Mouse (Mus musculus): Measurements from ENCODE around the gene Snx27.
A peak's percentile ranks its signal among the peaks of the same experiment; 100 is the strongest.

Snx27 gene

GRCm38 (mm10) chr3:94582456-94582891 is at the start of gene Snx27:
Gene Snx27 (minus strand): TSS chr3:94582716.
- DNase-seq (ENCODE audit: low spot score) = peak; percentile 96

DNA sequence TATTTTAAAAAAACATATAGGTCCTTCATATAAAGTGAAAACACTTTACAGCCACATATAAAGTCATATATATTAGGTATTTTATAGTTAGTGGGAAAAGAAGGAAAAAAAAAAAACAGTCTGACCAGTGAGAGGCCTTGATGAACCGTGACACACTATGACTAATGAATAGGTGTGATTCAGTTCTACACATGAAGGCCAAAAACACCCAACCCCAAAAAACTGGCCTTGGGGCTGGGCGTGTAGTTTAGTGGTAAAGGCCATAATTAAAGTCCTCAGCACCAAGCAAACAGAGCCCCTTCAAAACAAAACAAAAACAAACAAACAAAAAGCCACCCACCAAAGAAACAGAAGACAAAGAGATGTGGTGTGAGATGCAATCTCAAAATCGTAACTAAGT is 47.4 kb upstream of the Snx27 start:
- no peak for DNase-seq (ENCODE audit: low spot score)

- no peak for DNase-seq (ENCODE audit: low spot score)
Observed at GRCm38 (mm10) chr3:94628712-94629111, 46.2 kb upstream of the Snx27 start.

DNA sequence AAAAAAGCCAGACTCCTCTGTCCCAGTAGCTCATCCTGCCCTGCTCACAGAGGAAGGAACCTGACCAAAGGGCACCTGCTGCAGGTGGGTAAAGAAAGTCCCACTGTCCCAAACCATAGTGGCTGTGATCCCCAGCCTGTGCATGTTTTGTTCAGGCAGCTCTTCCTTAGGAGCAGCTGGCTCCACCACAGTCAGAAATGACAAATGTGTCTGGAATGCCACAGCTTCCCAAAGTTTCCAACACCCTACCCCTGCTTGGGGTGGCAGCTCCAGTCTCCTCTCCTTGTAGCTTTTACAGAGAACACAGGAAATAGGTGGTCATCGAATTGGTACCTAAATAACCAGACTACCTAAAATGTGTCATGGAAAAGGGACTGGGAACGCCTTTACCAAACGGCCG is 41.8 kb upstream of the Snx27 start:
- DNase-seq (ENCODE audit: low spot score) = no peak

- no peak for DNase-seq (ENCODE audit: low spot score)
Observed at GRCm38 (mm10) chr3:94622550-94622949, 40.0 kb upstream of the Snx27 start.

DNA sequence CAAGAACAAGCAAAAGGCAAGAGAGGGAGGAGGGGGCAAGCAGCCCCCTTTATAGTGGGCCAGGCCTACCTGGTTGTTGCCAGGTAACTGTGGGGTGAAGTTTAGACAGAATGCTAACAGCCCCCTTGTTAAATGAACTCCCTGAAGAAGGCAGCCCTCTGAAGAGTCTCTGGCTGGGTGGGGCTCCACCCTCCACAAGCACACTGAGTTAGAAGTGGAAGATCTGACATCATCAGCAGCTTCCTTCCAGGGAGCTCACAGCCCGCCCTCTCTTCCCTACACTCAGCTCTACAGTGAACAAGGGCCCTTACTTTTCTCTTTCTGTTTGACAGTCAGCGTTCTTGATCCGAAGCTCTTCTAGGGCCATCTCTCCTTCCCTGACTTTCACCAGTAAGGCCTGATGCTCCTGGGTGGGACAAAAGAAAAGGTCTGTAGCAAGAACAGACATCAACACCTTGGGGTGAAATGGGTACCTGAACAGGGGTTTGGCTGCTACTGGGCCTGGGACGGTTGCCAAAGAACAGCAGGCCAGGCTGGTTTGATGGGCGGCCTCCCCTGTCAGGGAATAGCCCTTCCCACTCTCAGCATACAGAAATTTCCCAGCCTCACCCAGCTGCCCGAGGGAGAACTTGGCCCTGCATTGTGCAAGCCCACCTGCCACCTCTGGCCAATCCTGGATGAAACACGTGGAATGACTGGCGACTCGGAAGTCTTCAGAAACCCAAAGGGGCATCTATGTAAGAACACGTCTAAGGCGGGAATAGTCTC is 39.4 kb upstream of the Snx27 start:
- no peak for DNase-seq (ENCODE audit: low spot score)

GRCm38 (mm10) chr3:94616717-94617116 is 34.2 kb upstream of the Snx27 start:
- DNase-seq (ENCODE audit: low spot score) = no peak

DNA sequence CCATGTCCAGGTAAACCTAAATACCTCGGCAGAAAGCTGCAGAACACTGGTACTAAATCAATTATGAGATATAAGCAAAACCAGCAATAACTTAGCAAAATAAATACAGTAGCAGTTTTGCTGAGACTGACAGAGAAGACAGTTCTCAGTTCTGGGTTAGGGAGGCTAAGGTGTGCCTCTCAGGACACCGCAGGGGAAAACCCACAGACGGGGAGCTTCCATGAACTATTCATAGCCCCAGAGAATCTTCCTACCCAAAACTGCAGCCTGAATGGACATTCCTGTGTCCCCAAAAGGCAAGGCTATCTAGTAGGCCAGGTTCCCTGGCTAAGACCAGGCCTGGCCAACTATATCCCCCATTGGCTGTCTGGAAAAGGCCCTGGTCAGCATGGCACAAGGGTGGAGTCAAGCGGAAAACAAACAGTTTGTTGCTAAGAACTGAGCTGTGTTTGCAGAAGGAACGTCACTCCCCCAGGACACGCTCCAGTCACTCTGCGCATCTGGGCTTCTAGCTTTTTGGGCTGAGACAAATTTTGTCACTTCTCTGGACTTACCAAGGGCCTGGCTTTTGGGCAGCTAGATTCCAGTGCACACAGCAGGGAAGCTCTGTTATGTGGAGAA is 30.9 kb upstream of the Snx27 start:
- DNase-seq (ENCODE audit: low spot score) = no peak

- no peak for DNase-seq (ENCODE audit: low spot score)
Observed at GRCm38 (mm10) chr3:94612274-94612673, 29.8 kb upstream of the Snx27 start.

DNA sequence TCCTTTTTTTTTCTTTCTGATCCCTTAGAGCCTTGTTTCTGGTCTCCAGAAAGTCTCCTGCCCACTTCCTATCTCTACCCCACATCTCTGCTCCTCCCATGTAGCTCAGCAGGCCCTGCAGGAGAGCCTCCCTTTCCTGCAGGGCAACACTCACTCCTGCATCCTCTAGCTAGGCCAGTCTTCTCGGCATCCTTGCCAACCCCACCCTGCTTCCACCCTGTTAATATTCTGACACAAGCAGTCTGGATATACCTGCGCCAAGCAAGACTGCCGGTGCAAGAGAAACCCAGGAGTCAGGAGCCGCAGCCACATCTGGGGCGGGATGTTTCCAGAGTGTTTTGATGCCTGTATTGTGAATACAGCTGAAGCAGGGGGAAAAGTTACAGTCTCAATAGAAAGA is 29.3 kb upstream of the Snx27 start:
- no peak for DNase-seq (ENCODE audit: low spot score)

- DNase-seq (ENCODE audit: low spot score) = no peak
Observed at GRCm38 (mm10) chr3:94611343-94611742, 28.8 kb upstream of the Snx27 start.

- no peak for DNase-seq (ENCODE audit: low spot score)
Observed at GRCm38 (mm10) chr3:94610581-94610980, 28.1 kb upstream of the Snx27 start.

DNA sequence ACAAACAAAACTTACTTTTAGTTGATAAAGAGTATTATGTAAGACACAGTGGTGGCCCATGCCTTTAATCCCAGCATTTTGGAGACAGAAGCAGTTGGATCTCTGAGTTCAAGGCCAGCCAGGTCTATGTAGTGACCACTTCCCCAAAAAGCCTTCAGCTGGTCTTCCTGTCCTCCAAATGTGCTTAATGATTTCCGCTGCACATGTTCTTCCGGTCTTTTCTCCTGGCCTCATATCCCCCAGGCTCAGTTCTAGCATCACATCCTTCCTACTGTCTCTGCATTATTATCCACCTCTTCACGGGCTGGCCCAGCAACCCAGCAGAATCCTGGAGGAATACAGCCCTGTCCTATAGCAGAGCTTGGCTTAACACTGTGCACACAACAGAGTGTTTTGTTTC is 27.1 kb upstream of the Snx27 start:
- no peak for DNase-seq (ENCODE audit: low spot score)

DNA sequence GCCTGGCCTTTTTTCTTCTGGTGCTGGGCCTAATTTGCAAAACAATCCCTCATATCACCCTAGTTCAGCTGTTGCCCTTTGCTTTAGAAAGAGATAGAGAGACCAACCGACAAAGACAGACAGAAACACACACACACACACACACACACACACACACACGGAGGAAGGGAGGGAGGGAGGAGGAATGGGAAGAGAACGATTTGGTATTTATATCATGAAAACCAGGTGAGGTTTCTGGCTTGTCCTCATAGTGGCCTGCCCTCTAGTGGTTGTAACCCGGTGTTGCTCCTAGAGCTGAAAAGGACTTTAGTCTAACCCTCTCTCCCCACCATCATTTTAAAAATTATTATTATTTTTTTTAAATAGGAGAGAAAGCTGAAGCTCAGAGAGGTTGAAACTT is 19.4 kb upstream of the Snx27 start:
- DNase-seq (ENCODE audit: low spot score) = no peak

- no peak for DNase-seq (ENCODE audit: low spot score)
Observed at GRCm38 (mm10) chr3:94597224-94597779, 14.8 kb upstream of the Snx27 start.

DNA sequence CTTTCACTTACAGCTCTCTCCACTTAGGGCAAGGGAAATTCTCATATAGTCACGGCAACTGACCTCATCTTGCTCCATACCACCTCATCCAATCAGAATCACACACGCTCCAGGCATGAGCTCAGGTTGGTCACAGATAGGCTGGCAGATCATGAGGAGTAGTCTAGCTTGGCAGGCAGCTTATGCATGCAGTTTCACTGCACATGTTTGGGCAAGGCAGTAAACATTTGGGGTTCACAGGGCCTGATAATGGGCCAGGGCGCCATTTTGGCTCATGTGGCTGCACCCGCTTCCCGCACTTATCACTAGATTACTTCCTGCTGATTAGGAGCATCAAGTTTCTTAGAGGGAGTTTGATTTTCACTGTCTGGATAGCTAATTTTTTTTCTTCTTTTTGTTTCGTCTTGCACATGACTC is 13.4 kb upstream of the Snx27 start:
- DNase-seq (ENCODE audit: low spot score) = no peak

DNA sequence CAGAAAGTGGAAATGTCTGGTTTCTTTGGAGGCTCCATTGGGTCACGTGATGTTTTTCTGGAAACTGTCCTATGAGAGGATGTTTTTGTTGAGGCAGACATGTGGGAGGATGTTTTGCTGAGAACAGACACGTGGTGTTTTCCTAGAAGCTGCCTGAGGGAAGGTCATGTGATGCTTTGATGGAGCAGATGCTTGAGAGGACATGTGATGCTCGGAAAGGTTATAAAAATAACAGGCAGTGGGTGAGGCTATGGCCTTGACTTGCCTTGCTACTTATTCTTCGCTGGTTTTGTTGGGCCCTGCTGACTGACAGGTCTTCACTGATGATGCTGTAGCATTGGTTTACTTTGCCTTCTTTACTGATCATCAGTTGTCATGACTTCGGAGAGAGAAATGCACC is 8.6 kb upstream of the Snx27 start:
- no peak for DNase-seq (ENCODE audit: low spot score)

GRCm38 (mm10) chr3:94587962-94588361 is 5.4 kb upstream of the Snx27 start:
- no peak for DNase-seq (ENCODE audit: low spot score)

- no peak for DNase-seq (ENCODE audit: low spot score)
Observed at GRCm38 (mm10) chr3:94582944-94583343, 428 bp upstream of the Snx27 start.

DNA sequence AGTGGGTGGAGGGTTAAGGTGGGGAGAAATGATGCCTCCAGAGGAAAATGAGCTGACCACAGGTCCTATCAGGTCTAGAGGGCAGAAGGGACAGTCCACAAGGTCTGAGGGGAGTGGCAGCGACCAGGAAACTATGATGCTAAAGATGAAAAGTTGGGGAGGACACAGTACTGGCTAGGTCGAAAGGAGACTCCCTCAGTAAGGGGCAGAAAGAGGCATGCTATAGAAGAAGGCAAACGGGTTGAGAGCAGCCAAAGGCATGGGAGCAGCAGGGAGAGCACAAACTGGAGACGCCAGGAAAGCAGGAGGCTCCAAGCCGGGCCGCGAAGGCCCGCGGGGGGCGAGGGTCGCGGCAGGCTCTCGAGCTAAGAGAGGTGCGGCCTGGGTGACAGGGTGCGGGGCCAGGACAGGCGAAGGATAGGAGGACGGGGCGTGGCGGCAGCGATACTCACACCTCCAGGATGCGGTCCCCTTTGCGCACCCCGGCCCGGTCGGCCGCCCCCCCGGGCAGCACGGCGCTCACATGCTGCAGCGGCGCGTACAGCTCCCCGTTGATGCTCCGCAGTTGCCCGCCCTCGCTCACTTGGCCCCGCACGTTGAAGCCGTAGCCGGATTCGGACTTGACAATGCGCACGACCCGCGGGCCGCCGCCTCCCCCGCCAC is 592 bp downstream of the Snx27 start:
- DNase-seq (ENCODE audit: low spot score) = peak; percentile 79

DNA sequence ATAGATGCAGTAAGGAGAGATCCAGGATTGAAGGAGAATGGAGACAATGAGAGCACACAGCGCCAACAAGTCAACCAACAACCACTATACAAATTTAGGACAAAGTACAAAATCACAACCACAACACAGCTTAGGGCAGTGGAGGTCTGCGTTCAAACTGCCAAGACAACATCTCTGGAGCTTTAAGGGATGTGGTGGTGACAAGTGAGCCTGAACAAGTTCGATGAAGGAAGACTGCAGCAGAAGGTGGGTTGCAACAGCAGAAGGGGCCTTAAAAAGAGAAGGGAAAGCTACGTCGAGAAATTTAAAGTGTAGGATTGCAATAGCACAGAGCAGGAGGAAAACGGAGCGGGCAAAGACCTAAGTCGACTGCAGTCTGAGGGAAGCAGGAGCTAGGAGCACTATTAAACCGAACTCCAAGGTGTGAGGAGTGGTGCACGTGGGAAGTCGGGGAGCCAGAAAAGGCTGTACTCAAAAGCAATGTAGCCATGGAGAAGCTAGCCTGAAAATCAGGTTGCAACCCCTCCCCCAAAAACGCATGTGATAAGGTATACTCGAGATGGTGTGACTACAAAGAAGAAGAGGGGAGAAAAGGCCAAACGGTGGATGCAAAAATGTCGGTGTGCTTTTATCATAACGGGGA is 1.3 kb downstream of the Snx27 start:
- peak; percentile 32 for DNase-seq (ENCODE audit: low spot score)

- DNase-seq (ENCODE audit: low spot score) = no peak
Observed at GRCm38 (mm10) chr3:94574506-94574905, 8.0 kb downstream of the Snx27 start.

Data from testis, postnatal 14 days (tissue).